Mouse (Mus musculus): ENCODE data around the gene Rgs3. TPM values are rescaled to one million over a fixed set of nuclear protein-coding genes. Genes with fewer than 3 reads are reported as not detected.

Rgs3 gene
- polyA plus RNA-seq, 1 experiment from 2014 or later = 56.9 TPM

GRCm38 (mm10) chr4:62736904-62737303 lies 177.3 kb downstream of the Rgs3 start:
- H3K9ac ChIP-seq = no peak overlapping the region
- WGBS = 69% methylated on average over 3 of the region's 3 CpGs
- H3K36me3 ChIP-seq = no peaks in the 10 kb centered on the region
- peak overlapping the region; percentile 89 for H3K27ac ChIP-seq
- H3K4me1 ChIP-seq = peaks cover 74% of the 10 kb centered on the region
- no peaks in the 10 kb centered on the region for H3K27me3 ChIP-seq
- no peak overlapping the region for H3K4me3 ChIP-seq (replicated peaks)
- H3K4me2 ChIP-seq = no peak overlapping the region
- H3K9me3 ChIP-seq (replicated peaks) = no peaks in the 10 kb centered on the region
- no peak for ATAC-seq (replicated peaks; ENCODE audit: low FRiP score)

GRCm38 (mm10) chr4:62737983-62738695 lies 178.5 kb downstream of the Rgs3 start:
- Histone ChIP-seq H3K4me3 (replicated peaks) (no peak overlapping the region), H3K9me3 (replicated peaks) (no peaks in the 10 kb centered on the region), H3K4me1 (peaks cover 74% of the 10 kb centered on the region), H3K4me2 (peak overlapping the region; percentile 18), H3K27me3 (no peaks in the 10 kb centered on the region), H3K9ac (no peak overlapping the region), H3K27ac (peak overlapping the region; percentile 89), H3K36me3 (no peaks in the 10 kb centered on the region)
- 23% methylated on average over 9 of the region's 9 CpGs for WGBS
- peak; percentile 77 for ATAC-seq (replicated peaks; ENCODE audit: low FRiP score)

- Histone ChIP-seq H3K9me3 (replicated peaks) (no peaks in the 10 kb centered on the region), H3K4me2 (no peak overlapping the region), H3K4me1 (peaks cover 72% of the 10 kb centered on the region), H3K36me3 (no peaks in the 10 kb centered on the region), H3K4me3 (replicated peaks) (no peak overlapping the region), H3K27ac (peak overlapping the region; percentile 89), H3K27me3 (no peaks in the 10 kb centered on the region), H3K9ac (no peak overlapping the region)
- ATAC-seq (replicated peaks; ENCODE audit: low FRiP score) = no peak
- WGBS = 73% methylated on average over 3 of the region's 3 CpGs
Measured at GRCm38 (mm10) chr4:62738996-62739395, 179.3 kb downstream of the Rgs3 start.

- no peak overlapping the region for H3K4me3 ChIP-seq (replicated peaks)
- no peak overlapping the region for H3K4me2 ChIP-seq
- no peak overlapping the region for H3K9ac ChIP-seq
- 98% methylated on average over 4 of the region's 4 CpGs for WGBS
- H3K9me3 ChIP-seq (replicated peaks) = no peaks in the 10 kb centered on the region
- H3K27me3 ChIP-seq = no peaks in the 10 kb centered on the region
- no peak for ATAC-seq (replicated peaks; ENCODE audit: low FRiP score)
- H3K27ac ChIP-seq = no peak overlapping the region
- H3K4me1 ChIP-seq = peaks cover 75% of the 10 kb centered on the region
- H3K36me3 ChIP-seq = no peaks in the 10 kb centered on the region
Measured at GRCm38 (mm10) chr4:62739591-62739990, 179.9 kb downstream of the Rgs3 start.

- Histone ChIP-seq H3K4me2 (no peak overlapping the region), H3K27ac (no peak overlapping the region), H3K27me3 (no peaks in the 10 kb centered on the region), H3K9me3 (replicated peaks) (no peaks in the 10 kb centered on the region), H3K4me3 (replicated peaks) (no peak overlapping the region), H3K36me3 (no peaks in the 10 kb centered on the region), H3K4me1 (peaks cover 80% of the 10 kb centered on the region), H3K9ac (no peak overlapping the region)
- 87% methylated on average over 6 of the region's 6 CpGs for WGBS
- no peak for ATAC-seq (replicated peaks; ENCODE audit: low FRiP score)
Measured at GRCm38 (mm10) chr4:62740282-62741054, 180.8 kb downstream of the Rgs3 start.

GRCm38 (mm10) chr4:62741055-62741453 lies 181.4 kb downstream of the Rgs3 start:
- Histone ChIP-seq H3K4me1 (peaks cover 79% of the 10 kb centered on the region), H3K9me3 (replicated peaks) (no peaks in the 10 kb centered on the region), H3K4me2 (no peak overlapping the region), H3K4me3 (replicated peaks) (no peak overlapping the region), H3K27ac (no peak overlapping the region), H3K9ac (no peak overlapping the region), H3K36me3 (no peaks in the 10 kb centered on the region), H3K27me3 (no peaks in the 10 kb centered on the region)
- ATAC-seq (replicated peaks; ENCODE audit: low FRiP score) = no peak
- WGBS = 91% methylated on average over 5 of the region's 5 CpGs

- WGBS = 20% methylated on average over 3 of the region's 3 CpGs
- no peaks in the 10 kb centered on the region for H3K27me3 ChIP-seq
- no peaks in the 10 kb centered on the region for H3K9me3 ChIP-seq (replicated peaks)
- H3K4me3 ChIP-seq (replicated peaks) = no peak overlapping the region
- H3K4me2 ChIP-seq = no peak overlapping the region
- peaks cover 75% of the 10 kb centered on the region for H3K4me1 ChIP-seq
- no peaks in the 10 kb centered on the region for H3K36me3 ChIP-seq
- no peak overlapping the region for H3K9ac ChIP-seq
- ATAC-seq (replicated peaks; ENCODE audit: low FRiP score) = no peak
- peak overlapping the region; percentile 73 for H3K27ac ChIP-seq
Measured at GRCm38 (mm10) chr4:62741601-62742000, 182.0 kb downstream of the Rgs3 start.

GRCm38 (mm10) chr4:62742885-62743760 lies 183.5 kb downstream of the Rgs3 start:
- H3K27ac ChIP-seq = peak overlapping the region; percentile 64
- no peak overlapping the region for H3K4me2 ChIP-seq
- no peaks in the 10 kb centered on the region for H3K9me3 ChIP-seq (replicated peaks)
- H3K4me1 ChIP-seq = peaks cover 60% of the 10 kb centered on the region
- H3K9ac ChIP-seq = no peak overlapping the region
- no peaks in the 10 kb centered on the region for H3K27me3 ChIP-seq
- no peaks in the 10 kb centered on the region for H3K36me3 ChIP-seq
- WGBS = 46% methylated on average over 14 of the region's 14 CpGs
- no peak for ATAC-seq (replicated peaks; ENCODE audit: low FRiP score)
- no peak overlapping the region for H3K4me3 ChIP-seq (replicated peaks)

GRCm38 (mm10) chr4:62744534-62744956 lies 184.9 kb downstream of the Rgs3 start:
- 25% methylated on average over 10 of the region's 10 CpGs for WGBS
- Histone ChIP-seq H3K27ac (peak overlapping the region; percentile 60), H3K27me3 (no peaks in the 10 kb centered on the region), H3K9me3 (replicated peaks) (no peaks in the 10 kb centered on the region), H3K4me1 (peaks cover 50% of the 10 kb centered on the region), H3K9ac (no peak overlapping the region), H3K36me3 (no peaks in the 10 kb centered on the region), H3K4me2 (no peak overlapping the region), H3K4me3 (replicated peaks) (no peak overlapping the region)
- ATAC-seq (replicated peaks; ENCODE audit: low FRiP score) = peak; percentile 37; the same call in 1 of the 2 replicates

- no peaks in the 10 kb centered on the region for H3K9me3 ChIP-seq (replicated peaks)
- 41% methylated on average over 1 of the region's 1 CpGs for WGBS
- peak overlapping the region; percentile 60 for H3K27ac ChIP-seq
- H3K4me2 ChIP-seq = no peak overlapping the region
- H3K36me3 ChIP-seq = no peaks in the 10 kb centered on the region
- H3K9ac ChIP-seq = no peak overlapping the region
- ATAC-seq (replicated peaks; ENCODE audit: low FRiP score) = peak; percentile 66
- H3K4me1 ChIP-seq = peaks cover 50% of the 10 kb centered on the region
- H3K27me3 ChIP-seq = no peaks in the 10 kb centered on the region
- H3K4me3 ChIP-seq (replicated peaks) = no peak overlapping the region
Measured at GRCm38 (mm10) chr4:62744985-62745638, 185.5 kb downstream of the Rgs3 start.

All from kidney, embryonic 15.5 days (tissue).